Mouse (Mus musculus) C2C12 (cell line): Measurements from ENCODE around the gene Sec22b.

ENCODE experiments used
- CTCF ChIP-seq: IDR thresholded peaks from one replicate; pipeline ENCODE4 v1.5.1; 2011; ENCODE audit not compliant: control insufficient read depth, insufficient read depth, insufficient read length
- USF1 ChIP-seq: IDR thresholded peaks from one replicate; pipeline ENCODE4 v1.6.1; 2011; ENCODE audit warnings: low read depth, mild to moderate bottlenecking, control low read depth, moderate library complexity

GRCm38 (mm10) chr3:97946439-97946838 lies 45.4 kb downstream of the Sec22b start:
- TF ChIP-seq CTCF = no peak
- TF ChIP-seq USF1 = no peak
